Mouse (Mus musculus) testis, adult 2 months (tissue): ENCODE data around the gene Sh3bp5.

ENCODE experiments used
- CTCF ChIP-seq: fragments of 200-500 bp; IDR thresholded peaks from 2 replicates; pipeline ENCODE4 v1.5.1; 2012; ENCODE audit warnings: low read depth, mild to moderate bottlenecking, inconsistent platforms, low read length, moderate library complexity; ENCODE audit not compliant: control insufficient read depth, insufficient read depth, insufficient replicate concordance
- POLR2A ChIP-seq: fragments of 200-500 bp; IDR thresholded peaks from 2 replicates; pipeline ENCODE4 v1.6.1; 2012; ENCODE audit warnings: low read depth, mild to moderate bottlenecking, inconsistent platforms, low read length, moderate library complexity; ENCODE audit not compliant: control insufficient read depth

DNA sequence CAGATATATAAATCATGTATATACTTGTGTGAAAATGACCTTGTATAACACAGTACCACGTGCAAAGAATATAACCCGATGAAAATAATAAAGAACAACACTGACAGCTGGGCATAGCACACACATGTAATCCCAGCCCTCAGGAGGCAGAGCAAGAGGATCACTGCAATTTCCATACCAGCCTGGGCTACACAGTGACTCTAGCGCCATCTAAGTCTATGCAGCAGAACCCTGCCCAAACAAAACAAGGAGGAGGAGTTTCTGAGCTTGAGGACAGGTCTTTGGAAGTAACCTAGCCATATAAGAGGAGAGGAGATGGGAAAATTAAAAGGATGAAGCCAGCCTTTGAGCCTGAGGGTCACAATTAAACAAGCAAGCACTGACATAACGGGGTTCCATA lies 33.8 kb upstream of the Sh3bp5 start:
- no peak for TF ChIP-seq POLR2A
- TF ChIP-seq CTCF, result no peak
